Mouse (Mus musculus) bone marrow, adult 2 months (tissue): ENCODE measurements at regions not wholly inside any gene's neighbourhood (a gene's known extent, or its start where the extent isn't known, plus 50 kb on each side); places are given as distances from the start of the nearest gene placed in this dataset.

Source experiments
- CTCF ChIP-seq: fragments of 200-500 bp; IDR thresholded peaks from 2 replicates; pipeline ENCODE4 v1.5.1; 2011; ENCODE audit warnings: low read length, control low read depth; ENCODE audit not compliant: control insufficient read depth, insufficient read depth
- POLR2A ChIP-seq: fragments of 200-500 bp; IDR thresholded peaks from 2 replicates; pipeline ENCODE4 v1.6.1; 2011; ENCODE audit warnings: low read depth, mild to moderate bottlenecking, control low read depth, low read length, borderline replicate concordance; ENCODE audit not compliant: control insufficient read depth

- no peak for TF ChIP-seq CTCF
- TF ChIP-seq POLR2A = no peak
Measured at GRCm38 (mm10) chr8:9152313-9152925, 462.1 kb upstream of the Arglu1 start.
